Mouse (Mus musculus) liver, postnatal 0 days (tissue): ENCODE measurements at regions not wholly inside any gene's neighbourhood (a gene's known extent, or its start where the extent isn't known, plus 50 kb on each side); places are given as distances from the start of the nearest gene placed in this dataset.

Experiments
- ATAC-seq: fragments of 200-750 bp; cut with Nextera tagmentation; 2 replicates; pipeline ENCODE4 v1.8.0; 2017; ENCODE audit warnings: mild to moderate bottlenecking, moderate library complexity
- DNase-seq: peaks from one replicate; pipeline ENCODE4 v3.0.0-alpha.2; 2016
- H3K27ac ChIP-seq: fragments of 300-500 bp; sonication (generic); 2 replicates; pipeline ENCODE4 v1.5.1; 2014; ENCODE audit warnings: antibody characterized with exemption, moderate library complexity, mild to moderate bottlenecking, low read depth
- H3K27me3 ChIP-seq: fragments of 300-500 bp; sonication (generic); 2 replicates; pipeline ENCODE4 v1.6.1; 2014; ENCODE audit warnings: low read length, control low read depth, mixed read lengths; ENCODE audit not compliant: insufficient read depth
- H3K36me3 ChIP-seq: fragments of 300-500 bp; sonication (generic); replicated peaks from 2 replicates; pipeline ENCODE4 v1.6.1; 2014; ENCODE audit warnings: mild to moderate bottlenecking, control low read depth, low read length, moderate library complexity, mixed read lengths; ENCODE audit not compliant: insufficient read depth
- H3K4me1 ChIP-seq: fragments of 300-500 bp; sonication (generic); 2 replicates; pipeline ENCODE4 v1.6.1; 2014; ENCODE audit warnings: antibody characterized with exemption, mild to moderate bottlenecking, control low read depth; ENCODE audit not compliant: insufficient read depth
- H3K4me2 ChIP-seq: fragments of 300-500 bp; sonication (generic); 2 replicates; pipeline ENCODE4 v1.6.1; 2014; ENCODE audit warnings: low read depth, mild to moderate bottlenecking, low read length, moderate library complexity, mixed read lengths
- H3K4me3 ChIP-seq: fragments of 300-500 bp; sonication (generic); 2 replicates; pipeline ENCODE4 v1.5.1; 2014; ENCODE audit warnings: low read depth, low read length
- H3K9ac ChIP-seq: fragments of 300-500 bp; sonication (generic); replicated peaks from 2 replicates; pipeline ENCODE4 v1.6.1; 2014; ENCODE audit warnings: mild to moderate bottlenecking, moderate library complexity
- H3K9me3 ChIP-seq: fragments of 300-500 bp; sonication (generic); 2 replicates; pipeline ENCODE4 v1.6.1; 2016; ENCODE audit warnings: mild to moderate bottlenecking, control low read depth, low read length, mixed read lengths
- CTCF ChIP-seq: sonication (generic); IDR thresholded peaks from 2 replicates; pipeline ENCODE4 v1.5.1; 2016; ENCODE audit warnings: antibody characterized with exemption, low read depth
- EP300 ChIP-seq: IDR thresholded peaks from 2 replicates; pipeline ENCODE4 v1.6.1; 2016; ENCODE audit warnings: antibody characterized with exemption, low read depth, mild to moderate bottlenecking
- WGBS: fragments of 180-500 bp; shearing (Covaris S2); extraction: QIAGEN DNeasy Blood & Tissue Kit; methylation state at CpG from one replicate; pipeline ENCODE4 v1.1.7; 2014; ENCODE audit not compliant: insufficient replicate concordance; 5-methylcytosine and 5-hydroxymethylcytosine counted together

DNA sequence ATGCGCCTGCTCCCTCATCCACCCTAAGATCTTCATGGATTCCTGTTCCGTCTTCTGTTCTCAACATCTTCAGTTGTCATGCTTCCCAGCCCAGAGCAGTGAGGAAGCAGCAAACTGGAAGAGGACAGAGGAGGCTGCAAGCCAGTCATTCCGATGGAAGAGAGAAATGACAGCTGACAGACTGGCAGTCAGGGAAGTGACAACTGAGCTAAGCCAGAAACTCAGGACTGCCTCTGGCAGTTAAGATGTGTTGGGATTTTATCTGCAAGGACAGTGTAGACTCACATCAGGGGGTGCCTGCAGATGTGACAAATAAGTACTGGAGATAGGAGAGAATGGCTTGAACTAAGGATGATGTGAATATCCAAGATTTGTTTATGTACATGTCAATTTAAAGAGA is 106.1 kb upstream of the Fam92a start:
- Histone ChIP-seq H3K4me2 (no peak overlapping the region), H3K36me3 (no peaks in the 10 kb centered on the region), H3K4me1 (no peaks in the 10 kb centered on the region), H3K9me3 (no peaks in the 10 kb centered on the region), H3K4me3 (no peak overlapping the region), H3K9ac (no peak overlapping the region), H3K27ac (no peak overlapping the region), H3K27me3 (no peaks in the 10 kb centered on the region)
- WGBS, result 70% methylated on average over 3 of the region's 3 CpGs
- DNase-seq (no peak), ATAC-seq (no peak)
- no peak for TF ChIP-seq CTCF
- no peak for TF ChIP-seq EP300

DNA sequence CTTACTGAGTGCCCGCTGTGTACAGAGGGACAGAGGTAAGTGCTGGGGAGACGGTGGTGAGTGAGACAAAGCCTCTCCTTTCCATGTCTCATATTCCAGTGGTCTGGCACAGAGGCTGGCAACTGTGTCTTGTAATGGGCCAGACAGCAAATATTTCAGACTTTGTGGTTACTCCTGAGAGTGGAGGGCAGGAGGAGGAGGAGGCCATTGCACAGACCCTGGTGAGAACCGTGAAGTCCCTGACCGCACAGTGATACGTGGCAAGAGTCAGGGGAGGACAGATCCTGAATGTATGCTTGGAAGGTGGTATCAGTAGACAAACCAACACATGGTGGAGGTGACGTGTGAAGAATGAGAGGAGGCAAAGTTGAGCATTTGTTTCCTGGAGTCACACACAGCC is 101.6 kb upstream of the Fam92a start:
- H3K9me3 ChIP-seq, result no peaks in the 10 kb centered on the region
- ATAC-seq (no peak), DNase-seq (no peak)
- 85% methylated on average over 6 of the region's 6 CpGs for WGBS
- no peaks in the 10 kb centered on the region for H3K36me3 ChIP-seq
- H3K4me2 ChIP-seq, result no peak overlapping the region
- no peak overlapping the region for H3K4me3 ChIP-seq
- H3K4me1 ChIP-seq, result no peaks in the 10 kb centered on the region
- no peak overlapping the region for H3K9ac ChIP-seq
- TF ChIP-seq CTCF, result no peak
- TF ChIP-seq EP300, result no peak
- no peak overlapping the region for H3K27ac ChIP-seq
- no peaks in the 10 kb centered on the region for H3K27me3 ChIP-seq

DNA sequence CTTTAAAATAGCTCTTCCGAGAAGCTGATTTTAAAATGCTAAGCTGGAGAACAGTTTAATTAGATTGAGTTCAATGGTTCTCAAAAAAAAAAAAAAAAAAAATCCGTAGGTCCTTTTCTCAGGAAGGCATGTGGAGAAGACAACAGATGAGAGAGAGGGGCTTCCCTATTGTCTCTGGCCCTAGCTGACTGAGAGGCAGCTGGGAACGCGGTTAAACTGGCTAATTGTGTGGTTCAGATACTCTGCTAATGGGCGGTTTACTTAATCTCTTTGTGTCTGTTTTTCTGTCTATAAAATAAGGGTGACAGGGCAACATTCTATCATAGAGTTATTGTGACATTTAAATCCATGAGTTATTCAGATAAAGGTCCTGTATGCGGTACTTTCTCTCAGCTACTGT is 101.1 kb upstream of the Fam92a start:
- 71% methylated on average over 6 of the region's 6 CpGs for WGBS
- Histone ChIP-seq H3K9ac (no peak overlapping the region), H3K9me3 (no peaks in the 10 kb centered on the region), H3K4me1 (no peaks in the 10 kb centered on the region), H3K27ac (no peak overlapping the region), H3K4me2 (no peak overlapping the region), H3K27me3 (no peaks in the 10 kb centered on the region), H3K4me3 (no peak overlapping the region), H3K36me3 (no peaks in the 10 kb centered on the region)
- ATAC-seq (no peak), DNase-seq (no peak)
- TF ChIP-seq EP300 (no peak), CTCF (no peak)

DNA sequence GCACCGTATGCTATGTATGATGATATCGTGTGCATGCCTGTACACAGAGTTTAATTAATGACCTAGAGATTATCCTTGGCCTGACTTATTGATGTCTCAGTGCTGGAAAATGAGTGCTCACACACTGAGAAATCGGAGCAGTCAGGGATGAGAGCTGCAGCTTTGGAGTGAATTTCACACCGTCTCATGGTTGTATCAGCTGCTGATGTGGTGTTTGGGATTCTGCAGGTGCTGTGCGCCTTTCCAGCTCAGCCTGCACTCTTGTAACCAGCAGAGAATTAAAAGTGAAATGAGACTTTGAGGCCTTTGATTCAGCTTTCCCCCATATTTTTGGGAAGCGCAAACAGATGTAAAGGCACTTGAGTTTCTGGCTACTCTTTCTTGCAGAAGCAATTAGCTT is 100.6 kb upstream of the Fam92a start:
- WGBS, result 84% methylated on average over 6 of the region's 6 CpGs
- Histone ChIP-seq H3K4me3 (no peak overlapping the region), H3K4me2 (no peak overlapping the region), H3K36me3 (no peaks in the 10 kb centered on the region), H3K27me3 (no peaks in the 10 kb centered on the region), H3K27ac (no peak overlapping the region), H3K9ac (no peak overlapping the region), H3K4me1 (no peaks in the 10 kb centered on the region), H3K9me3 (no peaks in the 10 kb centered on the region)
- ATAC-seq (no peak), DNase-seq (no peak)
- TF ChIP-seq EP300 (no peak), CTCF (no peak)

DNA sequence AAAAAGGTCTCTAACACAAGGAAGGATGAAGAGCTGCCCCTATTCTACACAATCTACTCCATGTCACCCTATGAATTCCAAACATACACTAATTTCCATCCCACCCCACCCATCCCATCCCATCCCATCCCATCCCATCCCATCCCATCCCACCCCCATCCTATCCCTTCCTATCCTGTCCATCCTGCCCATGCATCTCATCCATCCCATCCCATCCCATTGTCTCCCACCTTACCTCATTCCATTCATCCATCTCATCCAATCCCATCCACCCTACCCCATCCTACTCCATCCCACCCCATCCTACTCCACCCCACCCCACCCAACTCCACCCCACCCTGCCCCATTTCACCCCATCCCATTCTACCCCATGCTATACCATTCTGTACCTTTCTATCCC is 91.9 kb upstream of the Fam92a start:
- no peak for ATAC-seq
- no peaks in the 10 kb centered on the region for H3K36me3 ChIP-seq

DNA sequence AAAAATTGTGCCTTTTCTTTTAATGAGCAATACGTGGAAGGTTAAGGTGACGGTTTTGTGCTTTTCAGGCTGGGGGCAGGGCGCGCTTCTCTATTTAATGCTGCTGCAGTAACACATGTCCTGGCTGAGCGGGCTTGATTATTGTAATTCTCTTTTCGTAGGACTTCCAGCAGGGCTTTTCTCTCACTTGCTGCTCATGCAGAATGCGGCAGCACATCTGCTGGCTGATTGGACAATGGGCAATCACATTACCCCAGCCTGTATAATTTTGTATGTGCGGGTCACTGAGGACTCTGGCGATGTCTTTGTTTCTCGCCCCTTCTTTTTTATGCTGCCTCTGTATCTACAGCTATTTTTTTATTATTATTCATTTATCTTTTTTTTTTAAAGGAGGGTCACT is 91.4 kb upstream of the Fam92a start:
- Histone ChIP-seq H3K9me3 (no peaks in the 10 kb centered on the region), H3K4me3 (no peak overlapping the region), H3K27me3 (no peaks in the 10 kb centered on the region), H3K4me2 (no peak overlapping the region), H3K36me3 (no peaks in the 10 kb centered on the region), H3K4me1 (no peaks in the 10 kb centered on the region), H3K9ac (no peak overlapping the region), H3K27ac (no peak overlapping the region)
- no peak for TF ChIP-seq EP300
- TF ChIP-seq CTCF, result no peak
- whole genome bisulfite sequencing, result 87% methylated on average over 10 of the region's 10 CpGs
- DNase-seq, result no peak
- ATAC-seq, result no peak

More for the DNA sequence above, 91.9 kb upstream of the Fam92a start:
- H3K27ac ChIP-seq, result no peak overlapping the region
- no peak for DNase-seq
- H3K4me2 ChIP-seq, result no peak overlapping the region
- no peak for TF ChIP-seq EP300
- no peak for TF ChIP-seq CTCF
- H3K27me3 ChIP-seq, result no peaks in the 10 kb centered on the region
- no peak overlapping the region for H3K9ac ChIP-seq
- no peak overlapping the region for H3K4me3 ChIP-seq
- no peaks in the 10 kb centered on the region for H3K4me1 ChIP-seq
- no peaks in the 10 kb centered on the region for H3K9me3 ChIP-seq

DNA sequence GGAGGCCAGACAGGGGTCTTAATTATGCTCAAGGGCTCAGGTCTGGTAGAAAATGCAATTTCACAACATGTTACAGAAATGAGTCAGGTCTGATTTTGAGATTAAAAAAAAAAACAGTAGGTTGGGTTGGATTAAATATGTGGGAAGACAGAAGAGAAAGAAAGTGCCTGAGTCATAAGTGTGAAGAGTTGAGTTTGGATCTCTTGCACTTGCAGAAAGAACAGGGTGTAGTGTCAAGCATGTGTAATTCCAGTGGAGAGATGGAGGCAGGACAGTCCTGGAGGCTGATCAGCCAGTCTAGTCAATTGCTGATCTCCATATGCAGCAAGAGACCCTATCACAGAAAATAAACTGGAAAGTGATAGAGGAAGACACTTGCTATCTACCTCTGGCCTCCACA is 76.2 kb upstream of the Fam92a start:
- Histone ChIP-seq H3K9ac (no peak overlapping the region), H3K36me3 (no peaks in the 10 kb centered on the region), H3K4me1 (no peaks in the 10 kb centered on the region), H3K9me3 (no peaks in the 10 kb centered on the region), H3K4me2 (no peak overlapping the region), H3K27me3 (no peaks in the 10 kb centered on the region), H3K4me3 (no peak overlapping the region), H3K27ac (no peak overlapping the region)
- no peak for DNase-seq
- ATAC-seq, result no peak
- no peak for TF ChIP-seq EP300
- TF ChIP-seq CTCF, result no peak
